Mouse (Mus musculus) liver, embryonic 16.5 days (tissue): ENCODE measurements around the gene Gabra5. TPM values are rescaled to one million over a fixed set of nuclear protein-coding genes. Genes with fewer than 3 reads are reported as not detected.

ENCODE experiments used
- ATAC-seq: fragments of 200-750 bp; cut with Nextera tagmentation; 2 replicates; pipeline ENCODE4 v1.8.0; 2017; ENCODE audit warnings: low read depth, mild to moderate bottlenecking, moderate number of reproducible peaks, moderate library complexity
- H3K27ac ChIP-seq: fragments of 300-500 bp; sonication (generic); 2 replicates; pipeline ENCODE4 v1.5.1; 2014; ENCODE audit warnings: mild to moderate bottlenecking, low read length
- H3K27me3 ChIP-seq: fragments of 300-500 bp; sonication (generic); 2 replicates; pipeline ENCODE4 v1.6.1; 2014; ENCODE audit warnings: low read depth, low read length, mixed read lengths; ENCODE audit not compliant: control insufficient read depth, insufficient read depth
- H3K36me3 ChIP-seq: fragments of 300-500 bp; sonication (generic); 2 replicates; pipeline ENCODE4 v1.6.1; 2014; ENCODE audit warnings: mild to moderate bottlenecking; ENCODE audit not compliant: control insufficient read depth, insufficient read depth
- H3K4me1 ChIP-seq: fragments of 300-500 bp; sonication (generic); 2 replicates; pipeline ENCODE4 v1.6.1; 2014; ENCODE audit warnings: low read depth, low read length, mixed read lengths; ENCODE audit not compliant: control insufficient read depth
- H3K4me2 ChIP-seq: fragments of 300-500 bp; sonication (generic); 2 replicates; pipeline ENCODE4 v1.6.1; 2014; ENCODE audit warnings: low read depth, low read length, mixed read lengths
- H3K4me3 ChIP-seq: fragments of 300-500 bp; sonication (generic); 2 replicates; pipeline ENCODE4 v1.5.1; 2014; ENCODE audit warnings: low read depth, mild to moderate bottlenecking, low read length
- H3K9ac ChIP-seq: fragments of 300-500 bp; sonication (generic); 2 replicates; pipeline ENCODE4 v1.6.1; 2014; ENCODE audit warnings: low read depth, low read length
- H3K9me3 ChIP-seq: fragments of 300-500 bp; sonication (generic); replicated peaks from 2 replicates; pipeline ENCODE4 v1.6.1; 2016; ENCODE audit warnings: low read length; ENCODE audit not compliant: control insufficient read depth
- WGBS: fragments of 180-500 bp; shearing (Covaris S2); extraction: QIAGEN DNeasy Blood & Tissue Kit; methylation state at CpG from one replicate; pipeline ENCODE4 v1.1.7; 2014; ENCODE audit not compliant: insufficient replicate concordance; 5-methylcytosine and 5-hydroxymethylcytosine counted together
- polyA plus RNA-seq: library from polyadenylated mRNA; unstranded; fragments of >200 nt; fragmentation: Nextera tagmentation; extraction: Ambion mirVana; gene quantifications from 2 replicates; pipeline ENCODE4 v1.2.1, GENCODE M21; 2015

Gabra5 gene
- polyA plus RNA-seq, 1 experiment from 2014 or later = not detected

DNA sequence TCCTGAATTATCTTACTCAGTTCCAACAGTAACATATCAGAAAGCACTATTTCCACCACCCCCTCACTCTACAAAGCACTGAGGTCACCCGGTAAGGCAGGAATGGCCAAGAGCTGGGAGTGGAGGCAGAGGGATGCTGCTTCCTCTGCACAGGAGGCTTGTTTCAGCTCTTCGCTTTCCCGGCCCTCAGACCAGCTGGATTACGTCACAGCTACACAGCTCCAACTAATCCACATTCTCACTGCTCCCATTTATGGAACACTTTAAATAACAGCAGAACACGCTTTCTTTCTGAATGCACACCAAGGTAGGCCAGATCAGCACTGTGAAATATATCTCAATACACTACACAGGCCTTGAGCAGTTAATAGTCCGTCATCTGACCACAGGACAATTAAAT is 146.0 kb downstream of the Gabra5 start:
- Histone ChIP-seq H3K36me3 (no peaks in the 10 kb centered on the region), H3K4me1 (no peaks in the 10 kb centered on the region), H3K9me3 (no peaks in the 10 kb centered on the region), H3K27ac (no peak overlapping the region), H3K4me3 (no peak overlapping the region), H3K27me3 (no peaks in the 10 kb centered on the region), H3K4me2 (no peak overlapping the region), H3K9ac (no peak overlapping the region)
- ATAC-seq = no peak
- WGBS = 68% methylated on average over 6 of the region's 6 CpGs

- no peak for ATAC-seq
- WGBS = 38% methylated on average over 6 of the region's 6 CpGs
- H3K27ac ChIP-seq = no peak overlapping the region
- no peaks in the 10 kb centered on the region for H3K36me3 ChIP-seq
- no peaks in the 10 kb centered on the region for H3K9me3 ChIP-seq
- H3K4me3 ChIP-seq = no peak overlapping the region
- no peaks in the 10 kb centered on the region for H3K4me1 ChIP-seq
- no peaks in the 10 kb centered on the region for H3K27me3 ChIP-seq
- H3K4me2 ChIP-seq = no peak overlapping the region
- no peak overlapping the region for H3K9ac ChIP-seq
Observed at GRCm38 (mm10) chr7:57357871-57358540, 151.9 kb downstream of the Gabra5 start.

Other genes with a start within 250 kb of the Gabra5 start
- 0.04 TPM in 1 of 2 replicates, not detected in the other for gene Gabrg3, start 122.9 kb downstream of the Gabra5 start, polyA plus RNA-seq
- 0.02 TPM in 1 of 2 replicates, not detected in the other for gene Gabrb3, start 90.4 kb downstream of the Gabra5 start, polyA plus RNA-seq